Mouse (Mus musculus) fat pad, adult 2 months (tissue): ENCODE results near the gene Gm20777.
"Not testable (repeated sequence)": the region's sequence is repeated elsewhere in the genome, so short reads cannot be mapped to it uniquely, and the experiment has no call there.

Experiments
- DNase-seq: peaks from one replicate; pipeline ENCODE4 v3.0.0-alpha.2; 2011; ENCODE audit warnings: low read depth, low spot score; ENCODE audit errors: extremely low read depth

Gm20777 gene

DNA sequence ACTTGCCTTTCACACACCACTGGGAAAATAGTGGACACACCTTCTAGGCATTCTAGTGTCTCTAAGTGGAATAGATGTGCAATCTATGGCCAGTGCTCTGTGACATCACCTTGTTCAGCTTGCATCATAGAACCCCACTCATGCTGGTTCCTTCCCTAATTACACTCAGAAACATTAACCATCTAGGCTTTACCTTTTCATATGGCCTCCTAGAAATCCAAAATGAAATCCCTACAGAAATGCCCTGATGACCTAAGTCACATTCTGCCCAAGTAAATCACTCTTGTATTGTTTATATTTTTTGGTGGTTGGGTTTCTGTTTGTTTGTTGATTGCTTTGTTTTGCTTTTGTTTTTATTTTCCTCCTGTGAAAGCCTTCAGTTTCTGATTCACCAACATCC is at the start of gene Gm20777:
Gene Gm20777 (minus strand): TSS at position 101 of the 400 bp plus-strand sequence.
- not testable (repeated sequence) for DNase-seq

DNA sequence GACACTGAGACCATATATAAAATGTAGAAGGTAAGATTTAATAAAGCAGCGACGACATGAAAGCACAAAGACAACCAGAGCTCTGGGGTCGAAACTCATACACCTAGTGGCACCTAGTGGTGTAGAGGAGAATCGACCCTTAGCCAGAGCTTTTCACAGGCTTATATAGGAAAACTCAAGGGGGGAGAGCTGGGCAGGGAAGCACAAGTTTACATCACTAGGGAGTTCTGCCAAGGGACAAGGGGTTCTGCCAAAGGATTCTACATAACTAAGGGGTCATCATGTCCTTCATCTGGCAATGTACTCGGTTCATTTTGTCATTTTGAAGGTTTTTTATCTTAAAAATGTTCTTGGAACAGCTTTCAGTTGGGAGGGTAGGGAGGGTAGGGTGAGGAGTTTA is 42.7 kb downstream of the Gm20777 start:
- not testable (repeated sequence) for DNase-seq

DNA sequence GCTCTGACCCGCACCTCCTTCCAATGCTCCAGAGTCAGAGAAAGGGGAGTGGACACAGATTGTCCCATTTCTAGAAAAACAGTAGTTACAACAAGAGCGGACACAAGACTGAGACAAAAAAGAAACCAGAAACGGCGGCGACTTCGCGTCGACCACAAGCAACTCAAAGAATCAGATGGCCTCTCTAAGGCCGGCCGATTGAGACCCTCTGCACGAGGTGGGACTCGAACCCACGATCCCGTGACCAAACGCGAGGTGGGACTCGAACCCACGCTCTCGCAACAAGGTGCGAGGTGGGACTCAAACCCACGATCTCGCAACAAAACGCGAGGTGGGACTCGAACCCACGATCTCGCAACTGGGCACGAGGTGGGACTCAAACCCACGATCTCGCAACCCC is 43.5 kb downstream of the Gm20777 start:
- not testable (repeated sequence) for DNase-seq

DNA sequence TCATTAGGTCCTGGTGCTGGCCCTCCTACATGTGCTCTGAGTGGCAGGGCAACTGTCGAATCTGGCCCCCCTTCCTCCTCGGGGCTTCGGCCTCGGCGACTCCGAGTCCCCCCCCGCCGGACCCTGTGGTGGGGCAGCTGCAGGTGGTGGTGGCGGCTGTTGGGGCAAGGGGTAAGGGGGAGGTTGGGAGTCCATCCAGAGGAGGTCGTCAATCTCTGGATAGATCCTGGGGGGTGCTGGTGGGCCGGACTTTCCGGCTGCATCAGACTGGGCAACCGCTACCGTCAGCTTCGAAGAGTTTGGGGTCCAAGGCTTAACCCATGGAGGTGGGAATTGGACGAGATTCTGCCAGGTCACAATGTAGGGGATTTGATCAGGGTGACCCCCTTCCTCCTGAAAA is 44.0 kb downstream of the Gm20777 start:
- not testable (repeated sequence) for DNase-seq

DNA sequence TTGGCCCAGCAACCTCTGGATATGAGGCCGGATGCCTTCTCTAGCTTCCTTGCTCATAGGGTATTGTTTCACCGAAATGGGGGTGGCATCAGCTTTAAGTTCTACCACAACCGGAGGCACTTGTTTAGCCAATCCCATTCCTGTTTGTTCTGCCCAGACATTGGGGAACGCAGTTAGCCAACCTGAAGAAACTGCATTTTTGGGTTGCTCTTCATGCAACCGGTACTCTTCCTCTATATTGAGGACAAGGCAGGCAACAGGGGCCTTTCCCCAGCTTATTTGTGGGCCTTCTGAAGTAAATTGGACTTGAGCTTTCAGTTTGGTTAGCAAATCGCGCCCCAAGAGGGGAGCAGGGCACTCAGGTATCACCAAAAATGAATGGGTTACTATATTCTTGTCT is 45.6 kb downstream of the Gm20777 start:
- DNase-seq = not testable (repeated sequence)
